Mouse (Mus musculus) left cerebral cortex, adult 9 months (tissue): ENCODE measurements around the gene Rsph6a.

Experiments
- DNase-seq, 2 experiments: peaks; one replicate each; pipeline ENCODE4 v3.0.0; 2022; ENCODE audit warnings: low spot score in 2 of 2

Gene Rsph6a

DNA sequence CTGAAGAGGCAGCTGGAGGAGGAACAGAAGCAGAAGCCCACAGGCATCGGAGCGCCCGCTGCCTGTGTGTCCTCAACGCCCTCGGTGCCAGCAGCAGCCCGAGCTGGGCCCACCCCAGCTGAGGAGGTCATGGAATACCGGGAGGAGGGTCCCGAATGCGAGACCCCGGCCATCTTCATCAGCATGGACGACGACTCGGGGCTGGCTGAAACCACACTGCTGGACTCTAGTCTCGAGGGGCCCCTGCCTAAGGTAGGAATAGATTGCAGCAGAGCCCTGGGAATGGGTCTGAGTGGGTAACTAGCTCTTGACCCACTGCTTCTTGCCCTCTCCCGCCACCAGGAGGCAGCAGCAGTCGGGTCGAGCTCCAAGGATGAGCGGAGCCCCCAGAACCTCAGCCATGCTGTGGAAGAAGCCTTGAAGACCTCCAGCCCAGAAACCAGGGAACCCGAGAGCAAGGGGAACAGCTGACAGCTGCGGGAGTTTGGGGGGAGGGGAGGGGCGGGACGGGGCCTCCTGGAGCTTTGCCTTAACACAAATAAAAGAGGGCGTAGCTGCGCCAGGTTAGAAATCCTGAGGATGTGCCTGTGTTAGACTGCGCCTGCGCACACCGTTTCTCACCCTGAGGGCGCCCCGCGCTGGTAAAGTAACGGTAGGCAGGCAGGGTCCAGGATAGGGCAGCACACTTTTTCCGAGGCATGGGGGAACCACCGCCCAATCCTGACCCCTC lies at the start of gene Rsph6a:
Gene Rsph6a (plus strand): TSS at position 644 of the 730 bp plus-strand sequence.
- DNase-seq, result no peak

DNA sequence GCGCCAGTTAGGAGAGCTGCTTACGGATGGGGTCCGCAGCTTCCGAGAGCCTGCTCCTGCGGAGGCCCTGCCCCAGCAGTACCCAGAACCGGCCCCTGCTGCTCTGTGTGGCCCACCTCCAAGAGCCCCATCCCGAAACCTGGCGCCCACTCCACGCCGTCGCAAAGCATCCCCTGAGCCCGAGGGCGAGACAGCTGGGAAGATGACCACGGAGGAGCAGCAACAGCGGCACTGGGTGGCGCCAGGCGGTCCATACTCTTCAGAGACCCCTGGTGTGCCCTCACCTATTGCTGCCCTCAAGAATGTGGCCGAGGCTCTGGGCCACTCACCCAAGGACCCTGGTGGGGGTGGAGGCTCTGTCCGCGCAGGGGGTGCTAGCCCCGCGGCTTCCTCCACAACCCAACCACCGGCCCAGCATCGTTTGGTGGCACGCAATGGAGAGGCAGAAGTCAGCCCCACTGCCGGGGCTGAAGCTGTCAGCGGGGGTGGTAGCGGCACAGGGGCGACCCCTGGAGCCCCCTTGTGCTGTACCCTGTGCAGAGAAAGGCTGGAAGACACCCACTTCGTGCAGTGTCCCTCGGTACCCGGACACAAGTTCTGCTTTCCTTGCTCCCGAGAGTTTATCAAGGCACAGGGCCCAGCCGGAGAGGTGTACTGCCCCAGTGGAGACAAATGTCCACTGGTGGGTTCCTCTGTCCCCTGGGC lies 48.9 kb upstream of the Rsph6a start:
- no peak for DNase-seq

DNA sequence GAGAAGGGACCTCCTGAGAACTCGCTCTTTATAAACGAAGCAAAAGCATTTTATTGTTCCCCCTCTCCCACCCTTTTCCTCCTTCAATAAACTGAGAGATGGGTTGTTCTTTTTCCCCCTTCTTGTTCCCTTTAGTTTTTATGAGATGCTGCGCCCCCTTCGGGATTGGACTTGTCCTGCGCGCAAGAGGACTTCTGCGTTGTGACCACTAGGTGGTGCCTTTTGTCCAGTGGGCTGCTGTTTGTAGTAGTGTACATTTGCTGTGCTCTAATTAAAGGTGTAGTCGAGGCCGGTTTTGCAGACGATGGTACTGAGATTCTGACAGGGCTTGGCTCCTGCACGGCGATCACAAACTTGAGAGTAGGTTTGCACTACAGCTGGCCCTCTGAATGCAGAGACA lies 48.0 kb upstream of the Rsph6a start:
- DNase-seq, result peak in 1 of 2 experiments; percentile 95

DNA sequence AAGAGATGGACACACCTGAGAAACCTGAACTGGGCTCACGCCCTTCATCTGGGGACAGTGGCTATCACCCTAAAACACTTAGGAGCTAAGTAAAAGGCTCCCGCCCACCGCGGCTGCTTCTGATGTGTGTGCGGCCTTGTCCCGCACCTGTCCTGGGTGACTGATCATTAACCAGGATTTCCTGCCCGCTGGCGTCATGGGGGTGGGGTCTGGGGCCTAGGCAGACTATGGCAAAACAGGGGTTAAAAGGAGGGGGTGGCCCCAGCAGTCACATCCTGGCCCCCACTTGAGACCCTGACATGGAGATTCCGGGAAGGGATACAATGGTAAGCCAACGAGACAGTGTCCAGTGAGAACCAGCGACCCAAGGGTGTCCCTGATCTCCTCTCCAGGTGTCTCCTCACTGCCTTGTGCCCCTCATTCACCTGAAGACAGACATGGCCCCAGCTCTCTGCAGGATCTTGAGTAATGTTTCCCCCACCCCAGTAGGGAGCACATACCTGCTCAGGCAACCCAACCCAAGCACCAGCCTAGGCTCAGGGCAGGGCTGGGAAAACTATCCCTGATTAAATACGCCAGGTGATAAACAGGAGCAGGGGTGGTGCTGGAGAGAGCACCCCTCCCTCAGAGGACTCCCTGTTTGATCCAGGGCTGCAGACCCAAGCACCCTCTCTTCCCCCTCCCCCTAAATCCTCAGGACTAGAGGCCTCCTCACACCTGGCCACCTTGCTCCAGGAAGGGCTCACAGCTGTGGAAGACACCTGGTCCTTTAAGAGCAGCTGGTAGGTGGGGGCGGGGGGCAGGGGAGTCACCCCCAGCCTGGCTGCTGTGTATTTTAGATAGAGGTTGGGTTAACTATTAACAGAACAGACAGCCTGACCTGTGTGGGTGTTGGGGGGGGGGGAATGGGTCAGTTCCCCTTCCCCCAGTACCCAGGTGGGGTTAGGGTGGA lies 47.2 kb upstream of the Rsph6a start:
- no peak for DNase-seq

DNA sequence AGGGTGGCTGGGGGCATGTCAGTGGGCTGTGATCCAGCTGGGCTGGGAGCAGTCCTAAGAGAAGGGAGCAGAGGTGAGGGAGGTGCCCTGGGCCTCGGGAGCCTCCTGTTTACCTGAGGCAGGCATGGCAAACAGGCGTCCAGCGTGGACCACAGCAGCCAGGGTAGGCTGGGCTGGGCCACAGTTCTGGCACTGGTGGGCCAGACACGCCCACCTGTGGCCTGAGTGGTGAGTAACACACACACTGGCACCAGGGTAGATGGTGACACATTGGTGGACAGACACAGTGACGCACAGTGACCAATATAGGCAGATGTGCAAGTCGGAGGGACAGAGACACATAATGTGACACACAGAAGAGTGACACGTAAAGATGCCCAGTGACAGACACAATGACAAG lies 43.9 kb upstream of the Rsph6a start:
- DNase-seq, result no peak

- DNase-seq, result no peak
Measured at GRCm38 (mm10) chr7:19012025-19012621, 42.4 kb upstream of the Rsph6a start.

GRCm38 (mm10) chr7:19012882-19013281 lies 41.6 kb upstream of the Rsph6a start:
- no peak for DNase-seq

DNA sequence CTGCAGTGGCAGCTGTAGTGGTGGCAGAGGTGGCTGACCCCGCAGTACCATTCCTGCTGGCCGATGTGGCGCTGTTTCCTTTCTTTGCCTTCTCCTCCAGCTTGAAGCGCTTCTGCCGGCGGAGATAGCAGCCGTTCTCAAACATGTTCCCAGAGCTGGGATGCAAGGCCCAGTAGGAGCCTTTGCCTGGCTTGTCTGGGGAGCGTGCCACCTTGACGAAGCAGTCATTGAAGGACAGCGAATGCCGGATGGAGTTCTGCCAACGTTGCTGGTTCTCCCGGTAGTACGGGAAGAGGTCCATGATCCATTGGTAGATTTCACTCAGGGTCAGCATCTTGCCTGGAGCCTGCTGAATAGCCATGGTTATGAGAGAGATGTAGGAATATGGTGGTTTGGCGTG lies 40.0 kb upstream of the Rsph6a start:
- no peak for DNase-seq

DNA sequence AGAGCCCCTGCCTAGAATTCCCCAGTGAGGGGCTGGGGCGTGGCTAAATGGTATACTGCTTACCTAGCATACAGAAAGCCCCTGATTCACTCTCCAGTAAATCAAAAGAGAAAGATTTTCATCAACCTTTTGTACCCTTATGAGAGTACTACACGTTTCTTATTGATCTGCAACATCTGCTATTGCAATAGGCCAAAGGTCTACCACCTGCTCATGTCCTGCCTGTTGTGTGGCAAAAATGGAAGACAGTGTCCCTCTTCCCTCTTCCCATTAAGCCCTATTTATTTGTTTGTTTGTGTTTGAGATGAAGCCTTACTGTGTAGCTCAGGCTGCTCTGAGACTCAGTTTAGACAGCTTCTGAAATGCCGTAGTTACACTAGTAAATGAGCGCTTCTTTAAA lies 38.4 kb upstream of the Rsph6a start:
- no peak for DNase-seq

GRCm38 (mm10) chr7:19017909-19018308 lies 36.6 kb upstream of the Rsph6a start:
- DNase-seq, result no peak

- DNase-seq, result no peak
Measured at GRCm38 (mm10) chr7:19021048-19021447, 33.4 kb upstream of the Rsph6a start.

- DNase-seq, result no peak
Measured at GRCm38 (mm10) chr7:19022189-19022958, 32.1 kb upstream of the Rsph6a start.

DNA sequence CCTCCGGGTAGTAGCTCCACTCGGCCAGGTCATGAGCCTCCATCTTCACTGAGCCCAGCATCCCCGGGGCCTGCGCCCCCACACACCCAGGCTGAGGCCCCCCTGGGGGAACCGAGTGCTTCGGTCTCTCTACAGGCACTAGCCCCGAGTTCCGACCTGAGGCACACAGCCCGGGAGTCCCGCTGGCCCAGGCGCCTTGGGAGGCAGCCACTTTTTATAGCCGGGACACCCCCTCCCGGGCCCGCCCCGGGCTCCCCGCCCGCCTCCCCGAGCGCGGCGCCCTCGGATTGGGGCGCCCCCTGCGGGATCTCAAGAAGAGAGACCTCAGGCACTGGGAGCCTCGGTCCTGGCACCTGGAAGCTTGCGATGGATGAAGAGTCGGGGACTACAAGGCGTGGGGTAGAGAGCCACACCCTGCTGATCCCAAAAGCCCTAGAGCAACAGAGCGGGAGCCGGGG lies 31.1 kb upstream of the Rsph6a start, which contains the start of gene Foxa3:
Gene Foxa3 (minus strand): TSS at position 182 of the 458 bp plus-strand sequence.
- DNase-seq, result peak in 1 of 2 experiments; percentile 34

- peak; percentile 88 to 95 for DNase-seq
Measured at GRCm38 (mm10) chr7:19024096-19024506, 30.4 kb upstream of the Rsph6a start, which contains the start of gene Sympk. Sympk (plus strand) TSS chr7:19024377.

- DNase-seq, result no peak
Measured at GRCm38 (mm10) chr7:19024581-19025255, 29.8 kb upstream of the Rsph6a start.

DNA sequence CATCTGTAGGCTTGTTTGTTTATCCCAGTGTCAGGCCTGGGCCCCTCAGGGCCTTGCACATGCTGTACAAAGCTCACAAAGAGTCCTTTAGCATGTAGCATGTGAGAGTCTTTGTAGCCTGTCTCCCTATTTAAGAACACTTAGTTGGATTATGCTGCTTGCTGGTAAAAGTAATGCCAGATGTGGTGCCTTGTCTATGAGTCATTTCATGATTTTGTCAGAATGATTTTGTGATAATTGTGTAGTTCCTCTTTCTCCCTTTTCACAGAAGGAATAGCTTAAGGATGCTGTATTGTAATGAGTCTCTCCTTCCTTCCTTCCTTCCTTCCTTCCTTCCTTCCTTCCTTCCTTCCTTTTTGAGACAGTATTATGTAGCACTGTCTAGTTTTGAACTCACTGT lies 26.4 kb upstream of the Rsph6a start:
- DNase-seq, result no peak

- DNase-seq, result no peak
Measured at GRCm38 (mm10) chr7:19029084-19029653, 25.3 kb upstream of the Rsph6a start.

GRCm38 (mm10) chr7:19031641-19032040 lies 22.8 kb upstream of the Rsph6a start:
- DNase-seq, result no peak

DNA sequence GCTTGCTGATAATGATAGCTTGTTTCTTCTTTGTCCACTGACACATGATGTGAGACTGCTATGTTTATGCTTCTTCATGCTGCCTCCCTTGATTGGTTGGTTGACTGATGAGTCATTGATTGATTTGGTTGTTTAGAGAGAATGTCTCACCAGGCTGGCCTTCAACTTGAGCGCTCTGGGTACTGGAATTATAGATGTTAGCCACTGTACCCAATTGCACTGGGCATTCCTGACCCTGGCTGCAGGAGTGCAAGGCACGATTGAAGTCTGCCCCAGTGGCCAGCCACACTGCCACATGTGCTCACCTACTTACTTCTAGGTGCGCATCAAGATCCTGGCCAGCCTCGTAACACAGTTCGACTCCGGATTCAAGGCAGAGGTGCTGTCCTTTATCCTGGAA lies 9.9 kb upstream of the Rsph6a start:
- no peak for DNase-seq
